14 mouse cellular contexts compared by ENCODE assay signal in genomic region chr2:131140533-131140905, GRCm38 (mm10). TPM values are rescaled to one million over a fixed set of nuclear protein-coding genes. Genes with fewer than 3 reads are reported as not detected.
DNase-seq lines count a peak whose midpoint lies in the region; ATAC-seq and TF ChIP-seq lines count a peak whose summit lies in the region.
"Had no signal": no experiment of that assay in that cellular context is flagged by ENCODE, and none has a peak within 500 bp of the region (broad histone marks: within the 10 kb centered on the region; RNA-seq: fewer than 3 reads in every experiment).

No protein-coding gene starts in this region.

- intact Hi-C loops in left cerebral cortex, postnatal 10 days (cut with DNase I) = loop anchor here (5.0 kb wide), 1 partner anchor 43 kb away; no protein-coding TSS in a partner anchor

- H3K27me3 ChIP-seq in heart, embryonic 12.5 days (replicated peaks) = no peaks in the 10 kb centered on the region
- H3K27me3 ChIP-seq in kidney, embryonic 16.5 days (ENCODE audit: insufficient read depth, low read length) = no peaks in the 10 kb centered on the region
- H3K27me3 ChIP-seq in intestine, postnatal 0 days (replicated peaks; ENCODE audit: control insufficient read depth, insufficient read depth, low read length) = no peaks in the 10 kb centered on the region
- no peaks in the 10 kb centered on the region for H3K27me3 ChIP-seq in limb, embryonic 10.5 days (ENCODE audit: low read depth, poor library complexity, severe bottlenecking)

- H3K27ac ChIP-seq in heart, embryonic 12.5 days (ENCODE audit: poor library complexity, severe bottlenecking) = peak overlapping the region; percentile 67; the same call in 1 of the 2 replicates
- peak overlapping the region; percentile 53 for H3K27ac ChIP-seq in kidney, embryonic 16.5 days (ENCODE audit: low read length)
- H3K27ac ChIP-seq in intestine, postnatal 0 days (ENCODE audit: low read depth, low read length) = 0 out of 2 replicates have a peak overlapping the region, but pooled peaks have one; percentile 24
- no peak overlapping the region for H3K27ac ChIP-seq in limb, embryonic 10.5 days
- H3K27ac ChIP-seq: midbrain, embryonic 10.5 days had no signal

- no peak overlapping the region; the same call in 1 of the 2 replicates for H3K9ac ChIP-seq in heart, embryonic 12.5 days
- no peak overlapping the region for H3K9ac ChIP-seq in kidney, embryonic 16.5 days (replicated peaks; ENCODE audit: low read length)
- H3K9ac ChIP-seq in intestine, postnatal 0 days (ENCODE audit: low read depth, low read length) = no peak overlapping the region

- ATAC-seq in heart, embryonic 12.5 days (ENCODE audit: insufficient number of reproducible peaks, low FRiP score) = no peak
- ATAC-seq in kidney, embryonic 16.5 days (ENCODE audit: low FRiP score, low TSS enrichment) = no peak
- no peak for ATAC-seq in intestine, postnatal 0 days

- H3K36me3 ChIP-seq in heart, embryonic 12.5 days = peaks cover 48% of the 10 kb centered on the region
- peaks cover 39% of the 10 kb centered on the region for H3K36me3 ChIP-seq in kidney, embryonic 16.5 days (ENCODE audit: insufficient read depth, low read length)
- H3K36me3 ChIP-seq in intestine, postnatal 0 days (ENCODE audit: control insufficient read depth, insufficient read depth) = peaks cover 12% of the 10 kb centered on the region; the same call in 1 of the 2 replicates
- peaks cover 98% of the 10 kb centered on the region for H3K36me3 ChIP-seq in limb, embryonic 10.5 days

- peaks cover 41% of the 10 kb centered on the region for H3K4me1 ChIP-seq in heart, embryonic 12.5 days (replicated peaks)
- H3K4me1 ChIP-seq in kidney, embryonic 16.5 days (ENCODE audit: insufficient read depth, low read length) = peaks cover 16% of the 10 kb centered on the region
- H3K4me1 ChIP-seq in intestine, postnatal 0 days (replicated peaks; ENCODE audit: control insufficient read depth, insufficient read depth, low read length) = no peaks in the 10 kb centered on the region
- peaks cover 24% of the 10 kb centered on the region for H3K4me1 ChIP-seq in limb, embryonic 10.5 days

- H3K4me3 ChIP-seq in heart, embryonic 12.5 days = no peak overlapping the region
- no peak overlapping the region for H3K4me3 ChIP-seq in kidney, embryonic 16.5 days (ENCODE audit: low read length)
- H3K4me3 ChIP-seq in intestine, postnatal 0 days (ENCODE audit: low read depth, low read length) = no peak overlapping the region
- H3K4me3 ChIP-seq in limb, embryonic 10.5 days = no peak overlapping the region
- H3K4me3 ChIP-seq: midbrain, embryonic 10.5 days had no signal

- WGBS in heart, embryonic 12.5 days = 54% methylated on average over 5 of the region's 5 CpGs
- WGBS in kidney, embryonic 16.5 days = 62% methylated on average over 5 of the region's 5 CpGs
- 55% methylated on average over 5 of the region's 5 CpGs for WGBS in intestine, postnatal 0 days
- 76% methylated on average over 5 of the region's 5 CpGs for WGBS in limb, embryonic 10.5 days

- H3K4me2 ChIP-seq in heart, embryonic 12.5 days = no peak overlapping the region
- H3K4me2 ChIP-seq in kidney, embryonic 16.5 days (replicated peaks; ENCODE audit: low read depth, low read length) = no peak overlapping the region
- no peak overlapping the region for H3K4me2 ChIP-seq in intestine, postnatal 0 days (replicated peaks; ENCODE audit: low read depth)

- DNase-seq in heart, adult 8-10 months (ENCODE audit: low spot score) = no peak
- DNase-seq in kidney, adult 8-10 months = no peak
- peak; percentile 31 for DNase-seq in CD4-positive helper T cell, adult 2 months (ENCODE audit: low read depth, low spot score)
- DNase-seq in limb, embryonic 10.5 days (ENCODE audit: low spot score) = no peak
- no peak for DNase-seq in left cerebral cortex, postnatal 10 days (ENCODE audit: extremely low spot score in 1 of 2, low spot score in 2 of 2)
- DNase-seq: cerebellum, adult 2 months had no signal

- H3K9me3 ChIP-seq in heart, embryonic 12.5 days (replicated peaks) = no peaks in the 10 kb centered on the region
- H3K9me3 ChIP-seq in kidney, embryonic 16.5 days (ENCODE audit: low read length) = no peaks in the 10 kb centered on the region
- no peaks in the 10 kb centered on the region for H3K9me3 ChIP-seq in intestine, postnatal 0 days (ENCODE audit: control insufficient read depth)
- H3K9me3 ChIP-seq in limb, embryonic 10.5 days (replicated peaks) = no peaks in the 10 kb centered on the region
- H3K9me3 ChIP-seq: midbrain, embryonic 10.5 days had no signal

- TF ChIP-seq CTCF in intestine, postnatal 0 days (IDR thresholded peaks at IDR 0.05; ENCODE audit: low read depth) = no peak

RNA-seq across cellular contexts. Expression of gene Gm11037, which starts 7.2 kb away (rescaled TPM):
- polyA plus RNA-seq in heart, embryonic 12.5 days (2016; fragmentation: Nextera tagmentation; extraction: Ambion mirVana) = not detected in 2 replicates
- total RNA-seq in heart, adult 8-10 months (2022) = not detected
- polyA plus RNA-seq in kidney, embryonic 16.5 days (2015; fragmentation: Nextera tagmentation; extraction: Ambion mirVana) = not detected in 2 replicates
- polyA plus RNA-seq in intestine, postnatal 0 days (2015; fragmentation: Nextera tagmentation; extraction: Ambion mirVana) = not detected in 2 replicates
- not detected in 2 replicates for polyA plus RNA-seq in limb, embryonic 10.5 days (2016; fragmentation: Nextera tagmentation; extraction: Ambion mirVana)
- not detected for total RNA-seq in left cerebral cortex, postnatal 10 days (2021)
- total RNA-seq: left cerebral cortex, adult 8-10 months had no signal
- polyA plus RNA-seq: cerebellum, adult 2 months; hindbrain, embryonic 11.5 days; liver, embryonic 16.5 days; midbrain, embryonic 10.5 days; testis, adult 2 months had no signal

RNA-seq across cellular contexts. Expression of gene Hspa12b, which starts 13.4 kb away (rescaled TPM):
- polyA plus RNA-seq in heart, embryonic 12.5 days (2016; fragmentation: Nextera tagmentation; extraction: Ambion mirVana) = 8.7 and 8.9 TPM in 2 replicates
- 10 to 100 TPM; 21.5 to 33.7 (median 31.0) TPM for total RNA-seq in heart, adult 8-10 months (2022)
- 22.2 and 23.7 TPM in 2 replicates for polyA plus RNA-seq in kidney, embryonic 16.5 days (2015; fragmentation: Nextera tagmentation; extraction: Ambion mirVana)
- polyA plus RNA-seq in intestine, postnatal 0 days (2015; fragmentation: Nextera tagmentation; extraction: Ambion mirVana) = 2.1 and 2.3 TPM in 2 replicates
- 14.8 and 19.7 TPM in 2 replicates for polyA plus RNA-seq in limb, embryonic 10.5 days (2016; fragmentation: Nextera tagmentation; extraction: Ambion mirVana)
- 10 to 100 TPM in 1 of 2 experiments, 1 to 10 TPM in 1; 9.8 to 11.0 TPM for total RNA-seq in left cerebral cortex, postnatal 10 days (2021)

RNA-seq across cellular contexts. Expression of gene 1700037H04Rik, which starts 19.4 kb away (rescaled TPM):
- 69.2 and 69.6 TPM in 2 replicates for polyA plus RNA-seq in heart, embryonic 12.5 days (2016; fragmentation: Nextera tagmentation; extraction: Ambion mirVana)
- total RNA-seq in heart, adult 8-10 months (2022) = 10 to 100 TPM in 3 of 4 experiments, 1 to 10 TPM in 1; 9.7 to 12.1 (median 10.5) TPM
- polyA plus RNA-seq in kidney, embryonic 16.5 days (2015; fragmentation: Nextera tagmentation; extraction: Ambion mirVana) = 98.2 and 101 TPM in 2 replicates
- polyA plus RNA-seq in intestine, postnatal 0 days (2015; fragmentation: Nextera tagmentation; extraction: Ambion mirVana) = 145 and 164 TPM in 2 replicates
- polyA plus RNA-seq in limb, embryonic 10.5 days (2016; fragmentation: Nextera tagmentation; extraction: Ambion mirVana) = 87.5 and 97.4 TPM in 2 replicates
- total RNA-seq in left cerebral cortex, postnatal 10 days (2021) = 10 to 100 TPM; 69.3 to 74.2 TPM

RNA-seq across cellular contexts. Expression of gene Cenpb, which starts 39.3 kb away (rescaled TPM):
- polyA plus RNA-seq in heart, embryonic 12.5 days (2016; fragmentation: Nextera tagmentation; extraction: Ambion mirVana) = 6.9 and 7.2 TPM in 2 replicates
- total RNA-seq in heart, adult 8-10 months (2022) = 10 to 100 TPM; 89.5 to 93.4 (median 90.3) TPM
- polyA plus RNA-seq in kidney, embryonic 16.5 days (2015; fragmentation: Nextera tagmentation; extraction: Ambion mirVana) = 9.7 and 10.1 TPM in 2 replicates
- polyA plus RNA-seq in intestine, postnatal 0 days (2015; fragmentation: Nextera tagmentation; extraction: Ambion mirVana) = 15.9 and 17.4 TPM in 2 replicates
- polyA plus RNA-seq in limb, embryonic 10.5 days (2016; fragmentation: Nextera tagmentation; extraction: Ambion mirVana) = 7.7 and 8.9 TPM in 2 replicates
- 10 to 100 TPM; 93.6 to 97.1 TPM for total RNA-seq in left cerebral cortex, postnatal 10 days (2021)

RNA-seq across cellular contexts. Expression of gene Cdc25b, which starts 46.2 kb away (rescaled TPM):
- polyA plus RNA-seq in heart, embryonic 12.5 days (2016; fragmentation: Nextera tagmentation; extraction: Ambion mirVana) = 38.7 and 39.1 TPM in 2 replicates
- total RNA-seq in heart, adult 8-10 months (2022) = 1 to 10 TPM; 4.3 to 4.9 (median 4.5) TPM
- polyA plus RNA-seq in kidney, embryonic 16.5 days (2015; fragmentation: Nextera tagmentation; extraction: Ambion mirVana) = 73.8 and 87.0 TPM in 2 replicates
- polyA plus RNA-seq in intestine, postnatal 0 days (2015; fragmentation: Nextera tagmentation; extraction: Ambion mirVana) = 10.9 and 12.4 TPM in 2 replicates
- 40.8 and 47.4 TPM in 2 replicates for polyA plus RNA-seq in limb, embryonic 10.5 days (2016; fragmentation: Nextera tagmentation; extraction: Ambion mirVana)
- total RNA-seq in left cerebral cortex, postnatal 10 days (2021) = 10 to 100 TPM; 17.0 to 17.2 TPM
